Mouse (Mus musculus): ENCODE measurements at regions not wholly inside any gene's neighbourhood (a gene's known extent, or its start where the extent isn't known, plus 50 kb on each side); places are given as distances from the start of the nearest gene placed in this dataset.

DNA sequence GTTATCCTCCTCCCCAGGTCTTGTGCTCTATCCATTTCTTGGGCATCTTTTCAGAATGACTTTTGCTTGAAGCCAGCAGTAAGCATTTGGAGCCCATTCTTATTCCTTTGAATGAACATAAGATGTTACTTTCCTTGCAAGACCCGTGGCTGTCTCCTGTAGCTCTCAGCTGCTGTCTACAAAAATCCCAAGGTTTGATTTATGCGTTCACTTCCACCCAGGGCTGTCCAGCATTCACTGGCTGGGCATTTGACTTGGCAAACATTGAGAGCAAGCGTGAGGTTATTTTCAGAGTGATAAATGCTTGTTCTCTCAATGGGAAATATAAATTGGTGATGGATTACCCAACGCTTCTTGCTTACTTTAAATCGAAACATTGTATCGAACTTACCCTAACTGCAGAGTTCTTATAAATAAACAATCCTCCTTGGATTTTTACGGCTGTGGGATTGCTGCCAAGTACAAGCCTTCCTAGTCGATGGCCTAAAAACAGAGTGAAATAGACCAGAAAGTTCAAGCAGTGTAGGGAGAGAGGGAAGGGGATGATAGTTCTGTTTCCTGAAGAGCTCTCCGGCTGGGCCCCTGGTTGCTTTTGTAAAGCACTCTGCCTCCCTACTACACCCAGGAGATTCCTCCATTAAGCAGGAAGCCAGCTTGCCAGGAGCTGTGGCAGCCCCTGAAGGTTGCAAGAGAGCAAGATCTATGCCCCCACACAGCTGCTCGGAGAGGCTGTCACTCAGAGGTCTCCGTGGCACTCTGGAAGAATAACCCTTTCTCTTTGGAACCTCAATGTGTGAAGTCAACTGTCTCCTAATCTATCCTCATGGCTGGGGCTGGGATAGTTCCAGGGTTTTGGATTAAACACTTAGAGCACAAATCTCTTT is 210.1 kb downstream of the Mex3b start:
- no peak for DNase-seq (ENCODE audit: low read depth, low spot score)

DNA sequence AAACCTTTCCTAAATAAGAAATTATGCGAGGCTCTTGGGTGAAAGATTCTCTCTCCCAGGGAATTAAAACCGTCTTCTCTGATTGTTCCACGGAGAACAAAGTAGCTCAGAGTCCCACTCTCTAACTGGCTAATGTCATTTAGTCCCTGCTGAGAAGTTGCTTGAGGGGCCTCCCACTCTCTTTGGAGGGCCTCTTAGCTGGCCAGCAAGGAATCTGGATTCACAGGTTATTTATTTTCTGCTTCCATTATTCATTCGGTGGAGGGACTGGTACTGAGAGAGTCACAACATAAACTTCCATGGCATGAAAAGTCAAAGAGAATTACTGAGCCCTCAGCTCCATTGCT is 210.8 kb downstream of the Mex3b start:
- no peak for DNase-seq (ENCODE audit: low read depth, low spot score)

- no peak for DNase-seq (ENCODE audit: low read depth, low spot score)
These were observed 211.6 kb downstream of the Mex3b start for GRCm38 (mm10) chr7:83078695-83079094.

DNA sequence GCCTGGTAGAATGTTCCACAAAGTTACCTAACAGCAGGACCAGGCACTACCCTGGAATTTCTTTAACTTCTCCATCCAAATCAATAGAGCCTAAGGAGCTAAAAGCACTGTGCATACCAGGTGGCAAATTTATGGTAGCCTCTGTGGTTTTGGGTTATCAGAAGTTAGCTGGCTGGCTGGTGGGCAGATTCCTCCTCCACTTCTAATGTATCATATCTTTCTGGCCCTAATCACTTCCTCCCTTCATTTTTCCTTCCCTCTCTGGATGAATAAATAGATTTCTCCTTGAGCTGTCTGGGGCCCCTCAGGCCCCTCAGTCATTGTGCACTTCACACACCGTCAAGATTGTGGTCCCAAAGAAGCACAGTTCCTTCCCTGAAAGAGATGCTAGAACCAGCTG is 212.7 kb downstream of the Mex3b start:
- DNase-seq (ENCODE audit: low read depth, low spot score), result no peak

DNA sequence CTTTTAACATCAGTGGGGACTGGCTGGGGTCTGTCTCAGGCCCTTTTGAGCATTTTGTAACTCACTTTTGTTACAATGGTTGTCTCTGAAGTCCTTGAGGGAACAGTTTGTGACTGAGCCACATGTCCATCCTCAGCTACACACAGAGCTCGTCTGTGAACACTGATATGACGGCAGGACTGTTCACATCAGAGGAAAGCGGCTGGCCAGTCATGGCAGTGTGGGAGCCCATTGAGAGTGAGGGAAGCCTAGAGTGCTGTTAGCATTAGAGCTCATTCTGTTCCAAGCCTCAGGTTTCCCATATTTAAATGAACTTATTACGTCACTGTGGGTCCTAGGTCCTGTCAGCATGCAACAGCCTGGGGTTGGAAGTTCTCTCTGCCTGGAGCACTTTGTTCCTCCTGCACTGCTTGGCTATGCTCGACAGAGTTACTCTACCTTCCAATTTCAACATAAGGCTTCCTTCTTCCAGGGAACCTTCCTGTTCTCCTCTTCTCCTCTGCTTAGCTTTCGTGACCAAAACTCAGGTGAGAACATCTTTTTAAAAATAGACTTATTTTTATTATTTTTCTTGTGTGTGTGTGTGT is 217.5 kb downstream of the Mex3b start:
- DNase-seq (ENCODE audit: low read depth, low spot score), result no peak

GRCm38 (mm10) chr7:83085547-83086158 is 218.5 kb downstream of the Mex3b start:
- DNase-seq (ENCODE audit: low read depth, low spot score), result no peak

- no peak for DNase-seq (ENCODE audit: low read depth, low spot score)
These were observed 220.3 kb downstream of the Mex3b start for GRCm38 (mm10) chr7:83087408-83087807.

- DNase-seq (ENCODE audit: low read depth, low spot score), result no peak
These were observed 221.0 kb downstream of the Mex3b start for GRCm38 (mm10) chr7:83088125-83088524.

DNA sequence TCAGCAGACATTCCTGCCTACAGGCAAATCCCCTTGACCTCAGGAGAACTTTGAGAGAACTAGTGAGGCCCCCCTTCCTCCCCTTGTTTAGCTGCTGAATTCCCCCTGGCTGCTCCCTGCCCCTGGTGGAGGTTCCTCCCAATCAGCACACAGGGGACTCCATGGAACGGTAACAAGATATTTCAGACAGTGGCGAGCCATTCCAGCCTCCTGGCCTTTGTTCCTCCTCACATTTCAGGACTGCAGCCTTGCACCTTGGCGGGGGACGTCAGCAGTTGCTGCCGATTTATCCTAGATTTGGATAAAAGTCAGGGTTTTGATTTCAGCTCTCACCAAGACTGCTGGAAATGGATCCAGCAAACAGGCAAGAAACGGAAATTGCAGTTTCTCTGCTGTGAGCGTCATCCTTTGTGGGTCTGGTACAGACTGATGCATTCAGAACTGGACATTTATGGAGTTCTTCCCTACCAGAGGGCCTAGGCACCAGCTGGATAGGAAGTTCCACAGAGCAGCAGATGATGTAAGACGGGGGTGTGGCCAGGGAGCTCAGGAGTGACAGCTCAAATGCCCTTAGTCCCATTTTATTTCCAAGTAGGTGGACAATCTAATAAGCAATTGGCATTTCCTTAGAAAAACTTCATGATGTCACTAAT is 222.3 kb downstream of the Mex3b start:
- DNase-seq (ENCODE audit: low read depth, low spot score), result no peak

- no peak for DNase-seq (ENCODE audit: low read depth, low spot score)
These were observed 226.8 kb downstream of the Mex3b start for GRCm38 (mm10) chr7:83093923-83094355.

DNA sequence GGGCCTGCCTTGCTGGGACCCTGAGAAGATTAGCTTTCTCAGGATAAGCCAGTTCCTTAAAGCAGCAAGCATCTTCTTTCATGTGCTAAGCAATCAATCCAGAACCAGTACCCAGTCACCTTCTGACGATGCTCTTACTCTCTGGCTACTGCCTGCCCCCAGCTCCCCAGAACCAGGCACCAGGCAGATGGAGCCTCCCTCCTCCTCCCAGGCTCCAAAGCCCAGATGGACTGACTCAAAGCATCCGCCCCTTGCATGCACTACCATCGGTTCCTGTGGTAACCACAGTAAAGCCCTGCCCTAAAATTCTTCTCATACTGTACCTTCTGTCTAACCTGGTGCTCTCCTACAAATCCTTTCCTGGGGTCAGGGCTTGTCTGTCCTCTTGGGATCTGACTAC is 227.8 kb downstream of the Mex3b start:
- DNase-seq (ENCODE audit: low read depth, low spot score), result no peak

DNA sequence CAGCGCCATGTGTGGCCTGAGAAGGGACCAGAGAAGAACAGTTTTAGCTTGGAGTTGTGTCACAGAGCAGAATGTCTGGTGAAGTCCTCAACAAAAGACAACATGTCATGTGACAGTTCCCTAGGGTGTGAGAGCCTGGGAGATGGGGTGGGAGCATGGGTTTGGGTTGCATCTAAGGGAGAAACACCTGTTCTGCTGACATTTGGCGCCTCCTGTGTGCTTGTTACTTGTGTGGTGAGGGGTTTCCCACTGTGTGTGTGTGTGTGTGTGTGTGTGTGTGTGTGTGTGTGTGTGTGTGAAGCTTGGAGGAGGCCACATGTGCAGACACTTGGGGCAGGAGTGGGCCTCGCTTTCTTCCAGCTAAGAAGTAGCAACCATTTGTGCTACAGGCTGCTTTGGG is 228.5 kb downstream of the Mex3b start:
- no peak for DNase-seq (ENCODE audit: low read depth, low spot score)

- DNase-seq (ENCODE audit: low read depth, low spot score), result no peak
These were observed 237.3 kb downstream of the Mex3b start for GRCm38 (mm10) chr7:83104426-83104825.

DNA sequence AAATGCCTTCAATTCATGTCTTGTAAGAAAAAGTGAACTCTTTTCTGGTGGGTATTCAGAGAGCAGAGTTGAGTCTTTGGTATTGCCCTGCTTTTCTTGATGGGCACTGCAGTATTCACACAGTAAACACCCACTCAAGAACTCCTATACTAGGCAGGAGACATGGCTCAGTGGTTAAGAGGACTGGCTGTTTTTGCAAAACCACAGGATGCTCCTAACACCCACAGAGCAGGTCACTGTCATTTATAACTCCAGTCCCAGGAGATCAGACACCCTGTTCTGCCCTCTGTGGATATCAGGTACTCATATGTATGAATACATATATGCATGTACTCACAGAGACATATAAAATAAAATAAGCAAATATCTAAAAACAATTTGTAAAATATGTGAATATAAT is 238.5 kb downstream of the Mex3b start:
- DNase-seq (ENCODE audit: low read depth, low spot score), result no peak

DNA sequence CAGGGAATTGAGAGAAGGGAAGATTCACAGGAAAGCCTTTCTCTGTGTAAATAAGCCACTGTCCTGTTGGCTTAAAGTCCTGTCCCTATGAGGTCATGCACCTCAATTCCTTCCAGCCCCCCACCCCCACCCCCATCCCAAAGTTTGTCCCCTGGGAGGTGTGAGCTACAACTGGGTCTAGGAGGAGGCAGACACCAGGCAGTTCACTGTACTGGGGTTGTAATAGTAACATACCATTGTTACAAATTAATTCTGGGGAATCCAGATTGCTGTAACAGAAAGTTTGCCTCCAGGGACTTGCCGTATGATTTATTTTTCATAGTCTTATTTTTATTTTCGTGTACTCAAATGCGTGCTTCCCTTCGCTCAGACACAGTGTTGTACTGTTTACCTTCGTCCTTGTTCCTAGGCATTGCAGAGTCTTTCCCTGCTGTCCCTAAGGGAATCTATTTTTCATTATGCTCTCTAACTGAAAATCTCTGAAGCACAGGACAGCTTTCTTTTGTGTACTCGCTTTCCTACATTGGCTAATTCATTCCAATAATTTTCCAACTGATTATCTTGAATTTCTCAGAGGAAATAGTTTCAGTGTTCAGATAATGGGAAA is 244.2 kb downstream of the Mex3b start:
- no peak for DNase-seq (ENCODE audit: low read depth, low spot score)

- DNase-seq (ENCODE audit: low read depth, low spot score), result no peak
These were observed 249.4 kb downstream of the Mex3b start for GRCm38 (mm10) chr7:83116487-83116886.

- no peak for DNase-seq (ENCODE audit: low read depth, low spot score)
These were observed 249.9 kb downstream of the Mex3b start for GRCm38 (mm10) chr7:83117065-83117464.

DNA sequence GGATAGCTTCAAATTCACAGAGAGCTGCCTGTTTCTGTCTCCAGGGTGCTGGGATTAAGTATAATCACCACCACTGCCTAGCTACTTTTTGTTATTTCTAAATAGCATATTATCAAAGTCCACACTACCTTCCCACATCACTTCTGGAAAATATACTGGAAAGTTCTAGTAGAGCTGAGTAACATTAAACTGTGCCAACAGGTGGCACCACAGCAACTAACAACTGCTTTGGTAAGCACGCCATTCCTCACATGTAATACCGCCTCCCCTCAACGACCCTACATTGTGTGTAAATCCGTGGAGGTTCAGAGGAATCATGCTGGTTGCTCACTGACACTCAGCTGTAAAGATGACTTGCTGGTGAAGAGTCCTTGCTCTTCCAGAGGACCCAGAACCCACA is 259.1 kb downstream of the Mex3b start:
- DNase-seq (ENCODE audit: low read depth, low spot score), result no peak

DNA sequence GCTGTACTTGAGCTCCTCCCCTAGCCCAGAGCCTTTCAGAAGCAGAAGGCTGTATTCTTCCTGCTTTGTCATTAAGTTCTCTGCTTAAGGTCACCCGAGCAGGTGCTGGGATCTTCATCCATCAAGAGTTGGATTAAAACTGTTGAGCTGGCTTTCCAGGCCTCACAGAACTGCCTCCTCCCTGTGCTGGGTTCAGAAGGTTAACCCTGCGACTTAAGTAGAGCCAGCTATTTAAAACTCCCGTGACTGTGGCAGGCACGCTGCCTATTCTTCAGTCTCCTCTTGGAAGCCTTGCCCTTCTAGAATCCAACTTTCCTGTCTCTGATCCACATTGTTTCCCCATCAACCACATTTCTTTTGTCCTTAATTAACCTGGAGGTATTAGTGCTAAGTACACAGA is 273.1 kb downstream of the Mex3b start:
- DNase-seq (ENCODE audit: low read depth, low spot score), result peak; percentile 10

DNA sequence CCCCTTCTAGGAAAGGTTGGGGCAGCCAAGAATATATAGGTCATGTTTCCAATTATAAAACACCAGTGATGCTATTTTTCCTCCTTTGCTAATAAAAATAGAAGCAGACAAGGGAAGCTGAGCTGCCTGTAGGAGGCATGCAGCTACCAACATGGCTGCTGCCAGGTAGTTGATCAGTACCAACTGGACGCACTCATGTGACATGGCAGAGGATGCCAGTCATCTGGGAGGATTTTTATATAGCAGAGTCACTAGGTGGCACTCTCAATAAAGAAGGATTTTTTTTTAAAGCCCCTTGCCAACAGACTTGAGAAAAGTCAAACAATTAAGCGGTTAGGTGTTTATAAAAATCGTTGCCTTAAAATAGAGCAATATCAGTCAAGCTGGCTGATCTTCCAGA is 273.5 kb downstream of the Mex3b start:
- peak; percentile 32 for DNase-seq (ENCODE audit: low read depth, low spot score)

GRCm38 (mm10) chr7:83144018-83144417 is 276.9 kb downstream of the Mex3b start:
- DNase-seq (ENCODE audit: low read depth, low spot score), result no peak

DNA sequence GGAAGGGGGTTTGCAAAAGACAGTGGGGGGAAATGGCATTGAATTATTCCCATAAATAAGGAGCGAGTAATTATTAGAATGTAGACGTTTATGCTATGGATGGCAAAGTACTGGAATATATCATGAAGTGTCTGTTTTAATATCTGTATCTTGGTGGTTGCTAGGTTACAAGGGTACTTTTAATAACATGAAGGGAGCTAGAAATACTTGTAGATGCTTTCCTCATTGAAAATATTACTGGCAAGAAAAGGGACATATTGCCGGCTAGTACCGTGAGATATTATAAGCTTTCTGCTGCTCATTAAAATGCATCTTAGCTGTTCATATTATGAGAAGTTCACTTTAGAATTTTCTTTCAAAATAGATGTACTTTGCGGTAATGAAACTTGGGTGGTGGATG is 278.4 kb downstream of the Mex3b start:
- DNase-seq (ENCODE audit: low read depth, low spot score), result no peak

Measured in skeletal muscle tissue, adult 2 months (tissue).